Mouse (Mus musculus) gastrocnemius, postnatal 14 days (tissue): ENCODE measurements at regions not wholly inside any gene's neighbourhood (a gene's known extent, or its start where the extent isn't known, plus 50 kb on each side); places are given as distances from the start of the nearest gene placed in this dataset.

ENCODE experiments used
- DNase-seq: peaks from one replicate; pipeline ENCODE4 v3.0.0; 2021; ENCODE audit warnings: mixed read lengths
- intact Hi-C: fragments of 180-260 bp; cut with DNase I; formaldehyde crosslinking; loops from one replicate; pipeline ENCODE4 v1.15.1; 2025; ENCODE audit warnings: low total_unique reads

DNA sequence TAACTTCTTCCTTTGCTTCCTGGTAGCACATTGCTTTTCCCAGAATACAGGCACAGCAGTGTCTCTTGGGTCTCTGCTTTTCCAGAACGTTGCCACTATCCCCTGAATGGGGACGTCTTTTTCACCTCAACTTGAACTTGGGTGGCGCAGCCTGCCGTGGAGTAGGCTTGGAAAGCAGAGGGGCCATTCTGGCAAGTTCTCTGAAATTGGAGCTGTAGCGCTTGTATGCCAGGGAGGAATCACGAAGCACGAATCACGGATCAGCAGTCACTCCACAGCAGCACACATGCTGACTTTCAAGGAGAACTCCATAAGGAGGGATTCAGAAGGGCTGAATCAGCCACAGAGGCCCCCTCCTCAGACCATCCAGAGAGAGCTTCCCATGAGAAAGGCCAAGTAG, 351.2 kb downstream of the Bcor start:
- DNase-seq = peak; percentile 33
- intact Hi-C loops = no loop called here

DNA sequence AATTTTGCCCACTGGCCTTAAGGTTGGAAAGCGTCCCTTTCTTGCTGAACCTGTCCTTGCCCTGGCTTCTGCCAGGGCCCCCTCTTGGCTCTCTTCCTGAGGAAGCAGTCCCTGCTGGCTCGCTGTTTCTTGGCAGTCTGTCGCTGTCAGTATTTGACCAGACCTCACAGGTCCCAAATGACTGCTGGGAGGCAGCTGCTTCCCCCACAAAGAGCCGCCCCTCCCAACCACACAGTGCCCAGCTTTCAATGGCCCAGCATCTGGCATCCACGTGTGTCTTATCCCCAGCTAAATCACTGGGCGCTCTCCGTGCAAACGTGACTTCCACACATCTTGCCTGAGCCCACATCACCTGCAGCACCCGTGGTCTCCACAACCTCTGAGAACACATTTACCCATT, 345.3 kb downstream of the Bcor start:
- intact Hi-C loops = no loop called here
- no peak for DNase-seq

DNA sequence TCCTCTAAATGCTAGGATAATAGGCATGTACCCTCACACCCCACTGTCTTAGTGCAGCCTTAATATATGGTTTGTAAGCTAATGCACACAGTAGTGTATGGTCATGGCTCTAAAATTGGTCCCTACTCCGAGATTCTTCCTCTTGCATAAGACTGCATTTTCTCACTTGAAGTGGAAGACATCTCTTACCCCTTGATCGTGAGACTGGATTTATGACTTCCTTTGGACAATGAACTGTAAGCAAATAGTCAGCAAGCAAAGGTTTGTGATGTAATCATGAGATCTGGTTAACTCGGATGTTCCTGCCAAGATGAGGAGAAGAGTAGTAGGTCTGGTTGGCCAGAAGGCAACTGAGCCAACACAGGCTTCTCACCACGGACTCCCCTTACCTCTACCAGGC, 344.3 kb downstream of the Bcor start:
- intact Hi-C loops = no loop called here
- DNase-seq = no peak

DNA sequence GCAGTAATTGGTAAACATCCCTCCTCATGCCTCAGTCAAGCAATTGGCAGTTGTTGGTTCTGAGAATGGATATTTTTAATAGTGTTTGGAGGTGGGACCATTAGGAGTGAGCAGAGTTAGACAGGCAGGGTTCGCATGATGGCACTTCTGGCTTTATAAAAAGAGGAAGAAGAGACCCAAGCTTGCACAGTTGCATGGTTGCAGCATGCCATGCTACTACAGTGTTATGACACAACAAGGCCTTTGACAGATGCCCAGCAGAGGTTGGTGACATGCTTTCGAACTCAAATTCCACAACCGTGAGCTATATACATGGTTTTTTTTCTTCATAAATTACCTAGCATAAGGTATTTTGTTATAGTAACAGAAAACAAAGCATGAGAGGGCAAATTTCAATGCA, 341.5 kb downstream of the Bcor start:
- intact Hi-C loops = no loop called here
- DNase-seq = no peak

DNA sequence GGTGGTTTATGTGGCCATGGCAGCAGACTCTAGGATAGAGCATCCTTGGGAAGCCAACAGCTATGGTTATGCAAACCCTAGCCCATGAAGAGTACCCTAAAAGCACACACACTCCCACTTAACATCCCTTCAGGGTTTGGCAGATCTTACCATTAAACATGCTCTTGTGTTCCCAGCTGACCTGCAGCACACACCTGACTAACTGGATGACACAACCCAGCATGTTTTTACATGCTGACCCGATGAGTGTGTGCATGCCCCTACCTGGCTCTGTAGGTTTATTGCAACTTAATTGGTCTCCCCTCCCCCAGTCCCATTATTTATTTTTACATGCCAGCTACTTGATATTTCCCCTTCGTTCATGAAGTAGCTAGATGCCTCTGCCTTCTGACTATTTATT, 339.0 kb downstream of the Bcor start:
- intact Hi-C loops = no loop called here

DNA sequence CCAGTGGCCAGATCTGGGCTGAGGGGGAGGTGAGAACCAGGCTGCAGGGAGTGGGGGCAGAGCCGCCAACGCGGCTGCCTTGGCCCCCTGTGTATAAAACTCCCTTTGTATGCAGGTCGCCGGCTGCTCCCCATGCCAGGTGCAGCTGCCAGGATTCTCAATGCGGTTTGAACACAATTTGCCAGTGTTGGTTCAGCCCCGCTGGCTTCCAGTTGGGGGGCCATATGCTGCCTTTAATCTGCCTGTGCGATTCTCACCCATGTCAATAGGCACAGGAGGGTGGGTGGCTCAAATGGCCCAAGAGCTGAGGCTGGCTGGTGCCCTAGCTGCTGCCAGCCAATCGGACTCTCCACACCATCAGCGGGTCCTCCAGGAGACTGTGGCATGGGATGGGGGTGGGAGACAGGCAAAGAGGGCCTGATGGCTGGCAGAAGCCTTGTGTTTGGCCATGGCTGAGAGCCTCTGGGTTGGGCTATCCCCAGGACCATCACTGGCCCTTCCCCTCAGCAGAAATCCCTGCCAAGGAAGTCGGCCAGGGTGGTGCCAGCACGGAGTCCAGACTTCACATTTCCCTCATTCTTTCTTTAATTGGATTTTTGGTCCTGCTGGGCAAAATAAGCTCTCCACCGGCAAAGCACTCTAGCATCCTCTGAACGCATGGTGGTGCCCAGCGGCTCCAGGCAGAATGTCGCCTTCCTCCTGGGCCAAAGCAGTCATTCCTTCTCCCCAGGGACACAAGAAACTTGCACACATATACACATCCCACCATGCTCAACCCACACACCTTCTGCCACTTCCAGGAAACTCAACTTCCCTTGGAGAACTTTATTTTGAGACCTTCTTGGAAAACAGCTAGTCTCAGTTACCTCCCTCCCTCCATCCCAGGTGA, 338.0 kb downstream of the Bcor start:
- intact Hi-C loops = no loop called here
- DNase-seq = no peak

More for the DNA sequence above, 339.0 kb downstream of the Bcor start:
- no peak for DNase-seq

DNA sequence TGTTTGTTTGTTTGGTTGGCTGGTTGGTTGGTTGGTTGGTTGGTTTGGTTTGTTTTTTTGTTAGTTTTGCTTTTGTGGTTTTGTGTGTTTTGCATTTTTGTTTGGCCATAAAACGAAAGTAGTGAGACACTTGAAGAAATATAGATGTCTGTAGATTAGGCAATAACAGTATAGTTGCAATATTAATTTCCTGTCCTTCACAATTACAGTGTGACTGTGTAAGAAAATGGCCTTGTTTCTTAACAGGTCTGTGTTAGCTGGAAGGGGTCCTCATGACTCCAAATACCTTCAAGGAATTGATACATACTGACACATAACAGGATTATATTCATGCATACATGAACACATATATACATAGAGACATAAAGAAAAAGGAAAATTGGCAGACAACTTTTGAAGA, 334.2 kb downstream of the Bcor start:
- intact Hi-C loops = no loop called here
- no peak for DNase-seq

DNA sequence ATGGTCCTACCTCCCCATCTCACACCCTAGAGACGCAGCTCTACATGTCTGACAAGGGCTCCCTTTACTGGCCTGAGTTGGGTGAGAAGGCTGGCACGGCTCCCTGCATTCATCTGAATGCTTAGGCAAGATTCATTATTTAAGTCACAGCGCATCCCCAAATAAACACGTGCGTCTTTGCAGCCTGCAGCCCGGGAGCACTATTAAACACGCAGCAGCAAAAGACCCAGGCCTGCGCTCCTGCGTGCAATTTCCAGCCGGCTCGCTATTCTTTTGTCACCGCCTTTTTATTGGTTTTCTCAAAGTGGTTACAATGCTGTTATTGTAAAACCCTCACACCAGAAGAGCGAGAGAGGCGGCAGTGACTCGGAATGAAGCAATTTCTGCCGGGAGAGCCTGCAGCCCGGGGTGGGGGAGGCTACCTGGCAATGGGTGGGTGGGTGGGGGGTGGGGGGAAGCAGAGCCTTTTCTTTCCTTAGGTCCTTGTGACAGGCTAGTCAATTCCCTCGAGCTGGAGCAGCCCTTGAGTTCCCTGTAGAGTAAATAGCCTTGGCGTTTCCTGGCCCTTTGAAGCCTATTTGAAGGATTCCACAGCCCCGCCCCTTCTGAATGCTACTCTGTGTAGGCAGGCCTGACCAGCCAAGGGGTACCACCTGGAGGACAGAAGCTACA, 333.3 kb downstream of the Bcor start:
- intact Hi-C loops = no loop called here
- DNase-seq = no peak

DNA sequence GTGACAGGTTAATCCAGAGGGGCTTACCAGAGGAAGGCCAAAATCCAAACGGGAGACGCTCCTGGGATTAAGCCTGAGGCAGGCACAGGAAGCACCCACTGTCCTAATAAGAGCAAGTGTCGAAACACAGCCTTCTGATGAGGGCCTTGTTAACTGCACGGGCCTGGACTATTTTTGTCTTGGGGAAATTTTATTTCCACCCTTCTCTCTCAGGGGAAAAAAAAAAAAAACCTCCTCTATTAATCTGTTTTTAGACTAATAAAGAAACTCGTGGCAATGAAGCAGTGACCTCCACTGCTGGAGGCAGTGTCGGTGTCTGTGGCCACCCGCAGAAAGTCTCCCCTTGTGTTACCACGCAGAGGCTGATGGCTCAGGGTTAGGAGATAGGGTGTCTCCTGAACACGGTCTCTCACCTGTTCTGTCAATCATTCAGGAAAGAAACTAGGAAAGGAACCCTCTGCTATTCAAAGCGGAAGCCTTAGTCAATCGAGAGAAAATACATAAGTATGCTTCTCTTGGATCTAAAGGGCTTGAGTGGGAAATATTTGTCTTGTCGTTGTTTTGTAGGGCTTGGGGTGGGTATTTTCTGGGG, 330.6 kb downstream of the Bcor start:
- intact Hi-C loops = no loop called here
- DNase-seq = no peak

DNA sequence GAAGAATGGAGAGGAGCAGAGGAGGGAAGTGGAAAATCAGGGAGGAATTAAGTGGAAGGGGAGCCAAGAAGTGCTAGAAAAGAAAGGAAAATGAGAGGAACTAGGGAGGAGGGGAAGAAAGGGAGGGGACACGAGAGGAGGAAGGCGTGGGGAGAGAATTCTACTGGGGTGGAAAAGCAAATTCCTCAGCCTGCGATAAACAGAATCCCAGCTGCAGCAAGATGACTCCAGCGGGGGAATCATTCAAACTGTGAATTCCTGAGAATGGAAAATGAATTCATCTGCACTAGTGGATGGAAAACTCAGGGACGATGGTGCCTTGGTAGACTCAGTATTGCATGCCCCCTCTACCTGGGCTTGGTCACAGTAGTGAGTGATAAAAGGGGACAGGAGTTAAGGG, 322.6 kb downstream of the Bcor start:
- DNase-seq = no peak
- intact Hi-C loops = no loop called here

DNA sequence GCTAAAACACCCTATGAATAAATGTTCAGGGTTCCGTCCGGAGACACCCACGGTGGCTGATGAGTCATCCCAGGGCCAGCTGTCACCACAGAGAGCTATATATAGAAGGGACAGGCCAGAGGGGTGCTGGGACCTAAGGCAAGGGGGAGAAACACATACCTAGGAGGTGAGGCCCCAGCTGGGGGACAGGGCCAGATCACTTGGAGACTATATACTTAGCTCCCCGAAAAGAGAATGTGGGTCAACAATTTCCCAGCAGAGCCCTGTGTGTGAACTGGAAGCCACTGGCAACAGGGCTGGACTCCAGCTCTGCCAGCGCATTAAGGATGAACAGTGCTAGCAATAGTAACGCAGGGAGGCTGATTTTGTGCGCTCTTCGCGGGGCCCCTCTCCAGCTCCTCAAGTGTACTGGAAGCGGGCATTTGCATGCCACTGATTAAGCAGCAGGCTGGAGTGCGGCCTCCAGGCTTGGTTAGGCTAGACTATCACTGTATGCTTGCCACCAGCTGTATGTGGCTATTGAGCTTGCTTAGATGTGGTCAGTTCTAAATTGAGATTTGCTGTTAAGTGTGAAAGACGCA, 320.4 kb downstream of the Bcor start:
- intact Hi-C loops = no loop called here
- peak; percentile 56 for DNase-seq

DNA sequence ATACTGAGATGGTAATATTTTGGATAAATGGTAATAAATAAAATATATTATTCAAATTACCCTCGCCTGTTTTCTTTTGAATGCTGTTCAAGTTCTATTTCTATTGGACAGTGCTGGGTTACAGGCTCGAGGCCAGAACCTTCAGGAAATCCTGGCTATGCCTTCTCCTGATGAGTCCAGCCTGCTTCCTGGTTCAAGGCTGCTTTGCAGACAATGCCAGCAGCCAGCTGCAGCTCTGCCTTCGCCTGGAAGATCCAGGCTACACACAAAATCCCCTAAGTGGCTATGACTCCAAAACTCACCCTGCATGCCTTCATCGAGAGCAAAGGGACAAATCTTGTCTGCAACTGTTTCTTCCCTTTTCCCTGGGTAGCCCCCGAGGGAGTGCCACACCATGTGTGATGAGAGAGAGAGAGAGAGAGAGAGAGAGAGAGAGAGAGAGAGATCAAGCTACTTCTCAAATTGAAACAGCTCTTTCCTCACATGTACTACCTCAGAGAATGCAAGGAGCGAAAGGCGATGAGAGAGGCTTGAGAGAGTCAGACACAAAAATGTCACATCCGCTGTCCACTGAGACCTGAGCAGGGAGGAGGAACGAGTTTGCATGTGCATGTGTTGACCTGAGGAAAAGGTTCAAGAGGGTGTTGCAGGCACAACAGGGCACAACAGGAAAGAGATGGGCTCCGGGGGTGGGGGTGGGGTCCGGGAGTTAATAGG, 319.7 kb downstream of the Bcor start:
- DNase-seq = peak; percentile 60
- intact Hi-C loops = no loop called here

DNA sequence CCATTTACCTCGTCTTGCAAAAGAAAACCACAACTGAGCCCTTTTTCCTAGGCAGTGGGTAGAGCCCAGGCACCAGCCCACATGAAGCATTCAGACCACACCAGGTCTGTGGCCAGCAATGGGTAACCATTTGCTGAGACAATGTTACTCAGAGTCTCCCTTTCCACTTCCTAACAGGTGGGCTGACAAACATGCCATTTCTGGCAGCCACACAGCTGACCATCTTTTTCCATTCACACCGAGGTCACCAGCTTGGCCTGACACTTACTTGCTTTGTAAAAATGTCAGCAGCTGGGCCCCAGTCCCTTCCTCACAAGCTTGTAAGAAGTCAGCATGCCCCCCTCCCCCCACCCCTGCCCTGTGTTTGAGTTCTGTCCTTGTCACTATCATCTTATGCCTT, 314.6 kb downstream of the Bcor start:
- intact Hi-C loops = no loop called here
- no peak for DNase-seq

DNA sequence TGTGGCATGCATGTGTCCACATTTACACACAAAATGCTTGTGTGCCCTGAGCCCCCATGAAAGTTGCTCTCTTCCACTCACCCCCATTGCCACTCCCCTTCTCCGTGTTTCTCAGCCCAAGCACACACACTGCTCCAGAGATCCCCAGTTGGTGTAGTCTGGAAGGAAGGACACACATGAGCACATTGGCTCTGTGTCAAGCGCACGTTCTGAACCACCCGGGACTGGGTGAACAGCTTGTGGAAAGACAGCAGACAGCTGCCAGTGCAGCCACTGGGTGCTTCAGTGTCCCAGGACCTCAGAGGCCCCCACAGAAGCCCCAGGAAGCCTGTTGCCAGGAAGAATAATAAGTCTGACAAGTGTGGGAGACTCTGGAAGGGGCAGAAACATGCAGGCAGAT, 304.2 kb downstream of the Bcor start:
- intact Hi-C loops = no loop called here
- no peak for DNase-seq

DNA sequence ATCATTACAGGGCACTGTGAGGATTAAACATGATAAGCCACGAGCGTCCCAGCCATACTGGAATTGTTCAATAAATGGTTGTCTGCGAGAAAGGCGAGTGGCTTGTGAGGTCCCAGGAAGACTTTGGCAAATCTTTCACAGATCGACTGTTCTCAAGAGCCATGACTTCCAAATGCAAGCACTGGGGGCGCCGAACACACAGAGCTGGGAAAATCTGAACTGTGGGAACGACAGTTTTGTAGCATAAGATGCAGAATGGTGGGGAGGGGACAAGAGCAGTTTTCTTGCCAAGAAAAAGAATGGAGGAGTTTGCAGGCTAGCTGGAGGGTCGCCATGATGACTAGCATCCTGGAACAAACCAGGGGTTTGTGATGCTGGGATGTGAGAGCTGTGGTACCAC, 300.8 kb downstream of the Bcor start:
- intact Hi-C loops = no loop called here
- no peak for DNase-seq

DNA sequence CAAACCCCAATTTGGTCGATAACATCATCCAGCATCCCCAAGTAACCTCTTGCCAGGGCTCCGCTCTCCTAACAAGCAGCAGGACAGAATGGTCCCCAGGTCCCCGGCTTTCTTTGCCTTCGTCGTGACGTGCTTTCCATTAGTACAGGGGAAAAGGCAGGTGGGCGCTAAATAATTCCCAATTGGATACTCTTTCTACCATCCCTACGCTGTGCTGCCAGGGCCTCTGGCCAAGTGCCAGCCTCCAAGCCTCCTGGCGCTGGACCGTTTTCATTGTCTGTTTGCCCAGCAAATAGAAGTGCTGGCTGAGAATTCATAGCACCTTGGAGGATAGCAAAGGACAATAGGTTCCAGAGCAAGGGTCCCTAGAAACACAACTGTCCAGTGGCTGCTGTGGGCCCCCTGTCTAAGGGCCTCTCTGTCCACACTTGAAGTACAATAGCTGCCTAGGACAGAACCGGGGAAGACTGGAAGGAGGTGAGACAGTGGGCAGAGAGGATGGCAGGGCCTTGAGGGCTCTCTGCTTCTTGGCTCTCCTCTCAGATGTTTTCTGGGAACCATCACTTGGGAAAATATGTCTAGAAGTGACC, 298.9 kb downstream of the Bcor start:
- DNase-seq = no peak
- intact Hi-C loops = no loop called here

DNA sequence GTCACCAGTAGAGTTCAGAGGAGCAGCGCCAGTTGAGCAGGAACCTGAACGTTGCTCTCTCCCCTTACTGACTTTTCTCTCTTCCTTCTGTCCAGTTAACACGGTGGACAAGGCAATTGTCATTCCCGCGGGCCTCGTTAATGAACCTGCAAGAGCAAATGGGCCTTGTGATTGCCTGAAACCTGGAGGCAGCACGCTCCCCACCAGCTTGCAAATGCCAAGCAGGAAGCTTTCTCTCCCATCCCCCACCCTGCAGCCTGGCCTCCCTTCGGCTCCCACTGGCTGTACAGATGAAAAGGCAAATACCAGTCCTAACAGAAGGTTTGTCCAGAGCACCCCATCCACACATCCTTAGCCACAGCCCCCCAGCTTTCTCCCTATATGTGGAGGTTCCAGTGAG, 298.3 kb downstream of the Bcor start:
- intact Hi-C loops = no loop called here

DNA sequence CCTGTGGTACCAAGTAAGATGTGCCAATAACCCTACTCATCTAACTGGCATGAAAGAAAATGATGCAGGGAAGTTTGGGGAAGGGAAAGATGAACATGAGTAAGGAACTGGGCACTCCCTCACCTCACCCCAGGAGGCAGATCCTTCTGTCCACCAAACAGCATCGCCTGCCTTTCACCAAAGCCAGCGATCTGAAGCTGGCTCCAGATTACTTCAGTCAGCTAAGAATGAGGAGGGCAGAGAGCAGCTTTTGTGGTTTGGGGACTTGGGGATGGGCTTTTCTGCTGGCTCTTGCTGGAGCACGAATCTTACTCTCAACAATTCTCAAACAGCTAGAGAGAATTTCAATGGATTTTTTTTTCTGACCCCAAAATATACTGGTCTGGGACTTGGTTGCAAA, 297.0 kb downstream of the Bcor start:
- intact Hi-C loops = no loop called here
- DNase-seq = no peak

More for the DNA sequence above, 298.3 kb downstream of the Bcor start:
- DNase-seq = no peak

DNA sequence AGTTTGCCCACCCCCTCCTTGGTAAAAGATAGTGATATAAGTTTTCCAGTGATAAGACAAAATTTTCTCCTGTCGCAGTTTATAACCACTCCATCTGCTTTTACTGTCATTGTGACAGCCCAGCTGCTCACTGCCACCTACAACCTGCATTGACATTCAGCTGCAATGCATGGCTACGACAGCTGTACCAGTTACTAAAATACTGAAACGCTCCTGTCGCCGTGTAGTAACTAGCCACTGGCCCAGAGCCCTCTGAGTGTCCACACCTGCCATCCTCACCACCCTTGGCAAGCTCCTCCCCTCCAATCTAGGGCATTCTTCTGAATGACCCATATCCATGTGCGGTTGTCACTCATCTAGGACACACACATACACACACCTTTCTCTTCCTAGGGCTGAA, 286.2 kb downstream of the Bcor start:
- DNase-seq = no peak
- intact Hi-C loops = no loop called here

DNA sequence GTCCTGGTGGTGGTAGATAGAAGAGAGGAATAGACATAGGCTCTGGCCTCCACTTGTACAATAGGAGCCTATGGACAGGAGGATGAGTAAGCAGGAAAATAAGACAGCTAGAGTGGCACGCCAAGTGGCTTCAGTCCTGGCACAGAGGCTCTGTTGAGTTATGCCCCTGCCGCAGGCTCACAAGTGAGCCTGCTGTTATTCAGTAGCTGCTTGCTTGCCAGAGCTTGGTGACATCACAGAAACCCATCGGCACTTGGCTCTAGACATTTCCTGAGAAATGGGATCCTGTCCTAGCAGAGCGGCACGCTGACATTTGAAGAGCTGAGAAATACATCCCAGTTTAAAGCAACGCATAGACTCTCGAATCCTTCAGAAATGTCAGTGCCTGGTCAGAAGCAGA, 283.5 kb downstream of the Bcor start:
- no peak for DNase-seq
- intact Hi-C loops = no loop called here
